Mouse (Mus musculus) kidney, adult 2 months (tissue): Measurements from ENCODE around the gene Prkch.

Experiments used
- CTCF ChIP-seq: fragments of 200-500 bp; conservative IDR thresholded peaks from 2 replicates; pipeline ENCODE4 v1.5.1; 2011; ENCODE audit warnings: low read depth, mild to moderate bottlenecking, control low read depth, low read length, moderate library complexity, mixed read lengths; ENCODE audit not compliant: insufficient read depth, insufficient read length
- POLR2A ChIP-seq: fragments of 200-500 bp; IDR thresholded peaks from one replicate; pipeline ENCODE4 v1.6.1; 2011; ENCODE audit warnings: low read depth, low read length, control low read depth

- TF ChIP-seq CTCF (no peak), POLR2A (no peak)
These were observed 18.4 kb downstream of the Prkch start for GRCm38 (mm10) chr12:73602974-73603373.
